ENCODE assay signal across 12 mouse cellular contexts in genomic region chr15:83296771-83297311, GRCm38 (mm10). TPM values are rescaled to one million over a fixed set of nuclear protein-coding genes. Genes with fewer than 3 reads are reported as not detected.
DNase-seq lines count a peak whose midpoint lies in the region; ATAC-seq and TF ChIP-seq lines count a peak whose summit lies in the region.
"Had no signal": no experiment of that assay in that cellular context is flagged by ENCODE, and none has a peak within 500 bp of the region (broad histone marks: within the 10 kb centered on the region; RNA-seq: fewer than 3 reads in every experiment).

No protein-coding gene starts in this region.

- no peaks in the 10 kb centered on the region for H3K27me3 ChIP-seq in forebrain, embryonic 16.5 days (replicated peaks; ENCODE audit: control insufficient read depth, insufficient read depth, low read length)
- H3K27me3 ChIP-seq in forebrain, embryonic 15.5 days: no peaks in the 10 kb centered on the region
- H3K27me3 ChIP-seq in stomach, postnatal 0 days (ENCODE audit: control insufficient read depth, insufficient read depth, low read length): no peaks in the 10 kb centered on the region
- H3K27me3 ChIP-seq: heart, embryonic 13.5 days; liver, embryonic 12.5 days had no signal

- H3K9ac ChIP-seq in forebrain, embryonic 16.5 days (replicated peaks; ENCODE audit: low read depth, low read length): no peak overlapping the region
- H3K9ac ChIP-seq in forebrain, embryonic 15.5 days (replicated peaks): no peak overlapping the region
- H3K9ac ChIP-seq in stomach, postnatal 0 days (ENCODE audit: low read length): no peak overlapping the region
- H3K9ac ChIP-seq: heart, embryonic 13.5 days; liver, embryonic 12.5 days had no signal

- no peak overlapping the region for H3K4me2 ChIP-seq in forebrain, embryonic 16.5 days (ENCODE audit: low read length)
- no peak overlapping the region for H3K4me2 ChIP-seq in forebrain, embryonic 15.5 days (replicated peaks)
- H3K4me2 ChIP-seq in stomach, postnatal 0 days (replicated peaks; ENCODE audit: low read depth): no peak overlapping the region
- H3K4me2 ChIP-seq: heart, embryonic 13.5 days; liver, embryonic 12.5 days had no signal

- WGBS in forebrain, embryonic 16.5 days: 40% methylated on average over 7 of the region's 8 CpGs
- WGBS in forebrain, embryonic 15.5 days: 63% methylated on average over 6 of the region's 8 CpGs
- WGBS in stomach, postnatal 0 days: 38% methylated on average over 6 of the region's 8 CpGs

- TF ChIP-seq CTCF in stomach, postnatal 0 days (IDR thresholded peaks at IDR 0.05; ENCODE audit: low read depth): no peak

- 0 out of 2 replicates have a peak, but pooled peaks have one; percentile 51 for ATAC-seq in forebrain, embryonic 16.5 days
- ATAC-seq in forebrain, embryonic 15.5 days (replicated peaks): no peak
- 0 out of 2 replicates have a peak, but pooled peaks have one; percentile 22 for ATAC-seq in stomach, postnatal 0 days (ENCODE audit: low FRiP score, low TSS enrichment)
- ATAC-seq: activated CD4-positive, CD25-positive, alpha-beta regulatory T cell, adult 4 months; liver, embryonic 12.5 days had no signal

- H3K36me3 ChIP-seq in forebrain, embryonic 16.5 days (ENCODE audit: control insufficient read depth, insufficient read depth): no peaks in the 10 kb centered on the region
- no peaks in the 10 kb centered on the region for H3K36me3 ChIP-seq in forebrain, embryonic 15.5 days
- 0 out of 2 replicates have a peak, but pooled peaks cover 6% of the 10 kb centered on the region for H3K36me3 ChIP-seq in stomach, postnatal 0 days (ENCODE audit: control insufficient read depth, insufficient read depth, low read length)

- H3K9me3 ChIP-seq in forebrain, embryonic 16.5 days (ENCODE audit: control insufficient read depth, low read length): no peaks in the 10 kb centered on the region
- H3K9me3 ChIP-seq in forebrain, embryonic 15.5 days: no peaks in the 10 kb centered on the region
- H3K9me3 ChIP-seq in stomach, postnatal 0 days (ENCODE audit: control insufficient read depth, low read length): no peaks in the 10 kb centered on the region
- H3K9me3 ChIP-seq: heart, embryonic 13.5 days; liver, embryonic 12.5 days had no signal

- H3K4me3 ChIP-seq in forebrain, embryonic 16.5 days (replicated peaks; ENCODE audit: low read length): no peak overlapping the region
- H3K4me3 ChIP-seq in forebrain, embryonic 15.5 days: no peak overlapping the region
- H3K4me3 ChIP-seq in stomach, postnatal 0 days (ENCODE audit: low read depth, low read length): no peak overlapping the region
- H3K4me3 ChIP-seq: gastrocnemius, adult 2 months; heart, embryonic 13.5 days; liver, embryonic 12.5 days had no signal

- DNase-seq in thymus, postnatal 0 days (ENCODE audit: low spot score): peak; percentile 8
- no peak for DNase-seq in thymus, postnatal 25 days
- peak; percentile 60 for DNase-seq in kidney, postnatal 10 days
- DNase-seq in stomach, postnatal 0 days (ENCODE audit: low spot score): peak; percentile 17
- DNase-seq in T-cell, adult 2 months (ENCODE audit: low spot score): no peak
- DNase-seq in ovary, postnatal 14 days (ENCODE audit: low spot score): no peak
- DNase-seq: gastrocnemius, adult 2 months had no signal

- no peaks in the 10 kb centered on the region; the same call in 1 of the 2 replicates for H3K4me1 ChIP-seq in forebrain, embryonic 16.5 days (replicated peaks; ENCODE audit: control insufficient read depth, insufficient read depth, low read length)
- H3K4me1 ChIP-seq in forebrain, embryonic 15.5 days: peaks cover 10% of the 10 kb centered on the region
- H3K4me1 ChIP-seq in stomach, postnatal 0 days (replicated peaks; ENCODE audit: control insufficient read depth, insufficient read depth): no peaks in the 10 kb centered on the region

- TF ChIP-seq EP300 in stomach, postnatal 0 days (optimal IDR thresholded peaks at IDR 0.05): no peak

- no peak overlapping the region for H3K27ac ChIP-seq in forebrain, embryonic 16.5 days (ENCODE audit: low read length)
- no peak overlapping the region for H3K27ac ChIP-seq in forebrain, embryonic 15.5 days (replicated peaks)
- no peak overlapping the region for H3K27ac ChIP-seq in stomach, postnatal 0 days (replicated peaks)
- H3K27ac ChIP-seq: gastrocnemius, adult 2 months; heart, embryonic 13.5 days; liver, embryonic 12.5 days had no signal

RNA-seq across cellular contexts. Expression of gene A4galt, which starts 45.3 kb away (rescaled TPM):
- polyA plus RNA-seq in forebrain, embryonic 16.5 days (2015; fragmentation: Nextera tagmentation; extraction: Ambion mirVana): 2.4 and 2.8 TPM in 2 replicates
- polyA plus RNA-seq in forebrain, embryonic 15.5 days (2015; fragmentation: Nextera tagmentation; extraction: Ambion mirVana): 1.5 and 1.7 TPM in 2 replicates
- polyA plus RNA-seq in thymus, postnatal 0 days (2015; fragmentation: Nextera tagmentation; extraction: Ambion mirVana): 2.2 and 2.4 TPM in 2 replicates
- polyA plus RNA-seq in stomach, postnatal 0 days (2015; fragmentation: Nextera tagmentation; extraction: Ambion mirVana): 23.0 and 24.4 TPM in 2 replicates
- polyA plus RNA-seq: activated CD4-positive, CD25-positive, alpha-beta regulatory T cell, adult 4 months had no signal

RNA-seq across cellular contexts. Expression of gene Arfgap3, which starts 53.2 kb away (rescaled TPM):
- polyA plus RNA-seq in forebrain, embryonic 16.5 days (2015; fragmentation: Nextera tagmentation; extraction: Ambion mirVana): 44.5 and 46.3 TPM in 2 replicates
- polyA plus RNA-seq in forebrain, embryonic 15.5 days (2015; fragmentation: Nextera tagmentation; extraction: Ambion mirVana): 38.7 and 39.6 TPM in 2 replicates
- 16.4 and 18.3 TPM in 2 replicates for polyA plus RNA-seq in thymus, postnatal 0 days (2015; fragmentation: Nextera tagmentation; extraction: Ambion mirVana)
- polyA plus RNA-seq in stomach, postnatal 0 days (2015; fragmentation: Nextera tagmentation; extraction: Ambion mirVana): 57.0 and 60.3 TPM in 2 replicates

Comparison
In these comparisons a context has a peak if more than half of its experiments do, and no peak if none do; other contexts are left out.
1. DNase-seq: peak in thymus, postnatal 0 days (single experiment), kidney, postnatal 10 days (single experiment) and stomach, postnatal 0 days (single experiment); none in thymus, postnatal 25 days (single experiment), T-cell, adult 2 months (single experiment) and ovary, postnatal 14 days (single experiment).